Mouse (Mus musculus) bone marrow, adult 2 months (tissue): ENCODE data around the gene Grik3.

Source experiments
- CTCF ChIP-seq: fragments of 200-500 bp; IDR thresholded peaks from 2 replicates; pipeline ENCODE4 v1.5.1; 2011; ENCODE audit warnings: low read length, control low read depth; ENCODE audit not compliant: control insufficient read depth, insufficient read depth
- POLR2A ChIP-seq: fragments of 200-500 bp; IDR thresholded peaks from 2 replicates; pipeline ENCODE4 v1.6.1; 2011; ENCODE audit warnings: low read depth, mild to moderate bottlenecking, control low read depth, low read length, borderline replicate concordance; ENCODE audit not compliant: control insufficient read depth

GRCm38 (mm10) chr4:125451821-125452220, 38.7 kb upstream of the Grik3 start:
- no peak for TF ChIP-seq POLR2A
- no peak for TF ChIP-seq CTCF
